Mouse (Mus musculus) cerebral cortex, adult 2 months (tissue): Measurements from ENCODE around the gene Fancg.

Experiments
- WGBS: fragments of 180-500 bp; shearing (Covaris S2); methylation state at CpG from one replicate; pipeline ENCODE4 v1.1.7; 2018; 5-methylcytosine and 5-hydroxymethylcytosine counted together

Gene Fancg

GRCm38 (mm10) chr4:42999451-43000140 is 10.7 kb downstream of the Fancg start:
- 0% methylated on average over 51 of the region's 51 CpGs for WGBS

- WGBS: 17% methylated on average over 2 of the region's 2 CpGs
These were observed 12.3 kb downstream of the Fancg start for GRCm38 (mm10) chr4:42998022-42998421.

- WGBS: 89% methylated on average over 1 of the region's 1 CpGs
These were observed 22.0 kb downstream of the Fancg start for GRCm38 (mm10) chr4:42988296-42988695.

GRCm38 (mm10) chr4:42980467-42980866 is 29.8 kb downstream of the Fancg start:
- WGBS: 81% methylated on average over 8 of the region's 8 CpGs

GRCm38 (mm10) chr4:42978062-42978461 is 32.2 kb downstream of the Fancg start:
- WGBS: 92% methylated on average over 4 of the region's 4 CpGs

- 85% methylated on average over 5 of the region's 5 CpGs for WGBS
These were observed 36.4 kb downstream of the Fancg start for GRCm38 (mm10) chr4:42973868-42974267.

- 92% methylated on average over 4 of the region's 4 CpGs for WGBS
These were observed 37.4 kb downstream of the Fancg start for GRCm38 (mm10) chr4:42972952-42973351.

GRCm38 (mm10) chr4:42969304-42969703 is 41.0 kb downstream of the Fancg start, which contains the start of gene 1700022I11Rik:
Gene 1700022I11Rik, plus strand, starts transcription at chr4:42969604.
- 94% methylated on average over 4 of the region's 4 CpGs for WGBS

GRCm38 (mm10) chr4:42965039-42965719 is 45.1 kb downstream of the Fancg start:
- 15% methylated on average over 12 of the region's 12 CpGs for WGBS

GRCm38 (mm10) chr4:42963480-42963879 is 46.8 kb downstream of the Fancg start:
- 70% methylated on average over 2 of the region's 2 CpGs for WGBS

GRCm38 (mm10) chr4:42961592-42961991 is 48.7 kb downstream of the Fancg start:
- 14% methylated on average over 4 of the region's 4 CpGs for WGBS

GRCm38 (mm10) chr4:42959382-42959781 is 50.9 kb downstream of the Fancg start:
- WGBS: 47% methylated on average over 4 of the region's 4 CpGs

- 19% methylated on average over 8 of the region's 8 CpGs for WGBS
These were observed 51.4 kb downstream of the Fancg start for GRCm38 (mm10) chr4:42958942-42959341.

- WGBS: 63% methylated on average over 8 of the region's 8 CpGs
These were observed 52.3 kb downstream of the Fancg start for GRCm38 (mm10) chr4:42957979-42958378.

GRCm38 (mm10) chr4:42957306-42957705 is 53.0 kb downstream of the Fancg start:
- WGBS: 69% methylated on average over 11 of the region's 11 CpGs

- WGBS: 92% methylated on average over 17 of the region's 17 CpGs
These were observed 53.7 kb downstream of the Fancg start for GRCm38 (mm10) chr4:42956581-42956980.

- WGBS: 42% methylated on average over 3 of the region's 3 CpGs
These were observed 55.1 kb downstream of the Fancg start for GRCm38 (mm10) chr4:42955200-42955599.

- WGBS: 6% methylated on average over 10 of the region's 10 CpGs
These were observed 56.0 kb downstream of the Fancg start for GRCm38 (mm10) chr4:42954297-42954696.

- 19% methylated on average over 10 of the region's 10 CpGs for WGBS
These were observed 56.7 kb downstream of the Fancg start for GRCm38 (mm10) chr4:42953435-42954094.

GRCm38 (mm10) chr4:42952563-42952962 is 57.7 kb downstream of the Fancg start:
- WGBS: 61% methylated on average over 7 of the region's 7 CpGs
